Mouse (Mus musculus) hindbrain, embryonic 15.5 days (tissue): ENCODE results near the gene 2900011O08Rik. TPM values are rescaled to one million over a fixed set of nuclear protein-coding genes. Genes with fewer than 3 reads are reported as not detected.

Experiments
- microRNA-seq: library from miRNA; unstranded; fragments of <30 nt; microRNA quantifications from one replicate; pipeline ENCODE4, GENCODE M21; 2016
- polyA plus RNA-seq: library from polyadenylated mRNA; unstranded; fragments of >200 nt; fragmentation: Nextera tagmentation; extraction: Ambion mirVana; gene quantifications from 2 replicates; pipeline ENCODE4 v1.2.1, GENCODE M21; 2015

The 2900011O08Rik gene
- polyA plus RNA-seq, 1 experiment from 2014 or later: 189 TPM

Small RNA genes within 50 kb of the gene (microRNA-seq; reads per million reads assigned to microRNA genes)
- gene Gm27671: not detected

Other genes with a start within 250 kb of the 2900011O08Rik start
- 86.7 and 89.4 TPM in 2 replicates for gene Rrn3, start 205.9 kb upstream of the 2900011O08Rik start, polyA plus RNA-seq
- 197 and 199 TPM in 2 replicates for gene Ntan1, start 167.8 kb upstream of the 2900011O08Rik start, polyA plus RNA-seq
- gene Pdxdc1, start 83.5 kb upstream of the 2900011O08Rik start, polyA plus RNA-seq: 69.0 and 76.7 TPM in 2 replicates
- 33.1 and 34.9 TPM in 2 replicates for gene Mpv17l, start 83.4 kb upstream of the 2900011O08Rik start, polyA plus RNA-seq
- gene Ifitm7, start 284 bp downstream of the 2900011O08Rik start, polyA plus RNA-seq: 0.72 and 0.91 TPM in 2 replicates
- gene Nde1, start 176.7 kb downstream of the 2900011O08Rik start, polyA plus RNA-seq: 33.3 and 39.7 TPM in 2 replicates
- 14.3 and 15.5 TPM in 2 replicates for gene Marf1, start 176.7 kb downstream of the 2900011O08Rik start, polyA plus RNA-seq